Mouse (Mus musculus) C2C12 (cell line): ENCODE measurements around the gene Utp3.

ENCODE experiments used
- CEBPB ChIP-seq: IDR thresholded peaks from one replicate; pipeline ENCODE4 v1.6.1; 2011; ENCODE audit warnings: low read depth, mild to moderate bottlenecking, control low read depth, moderate library complexity
- CTCF ChIP-seq: IDR thresholded peaks from one replicate; pipeline ENCODE4 v1.5.1; 2011; ENCODE audit not compliant: control insufficient read depth, insufficient read depth, insufficient read length
- MAX ChIP-seq: IDR thresholded peaks from one replicate; pipeline ENCODE4 v1.6.1; 2011; ENCODE audit warnings: mild to moderate bottlenecking, control low read depth

- no peak for TF ChIP-seq CTCF
- no peak for TF ChIP-seq CEBPB
- no peak for TF ChIP-seq MAX
Measured at GRCm38 (mm10) chr5:88575506-88576338, 21.5 kb downstream of the Utp3 start.
